Mouse (Mus musculus) cortical plate, adult 2 months (tissue): ENCODE results near the gene Hbp1. TPM values are rescaled to one million over a fixed set of nuclear protein-coding genes. Genes with fewer than 3 reads are reported as not detected.

ENCODE experiments used
- H3K27ac ChIP-seq: fragments of 200-500 bp; 2 replicates; pipeline ENCODE4 v1.5.1; 2012; ENCODE audit warnings: low read length, control low read depth, inconsistent platforms; ENCODE audit not compliant: insufficient read depth
- H3K4me1 ChIP-seq: fragments of 200-500 bp; 2 replicates; pipeline ENCODE4 v1.6.1; 2011; ENCODE audit warnings: low read length; ENCODE audit not compliant: control insufficient read depth, insufficient read depth
- H3K4me3 ChIP-seq: fragments of 200-500 bp; 2 replicates; pipeline ENCODE4 v1.5.1; 2011; ENCODE audit warnings: mild to moderate bottlenecking, low read length, control low read depth; ENCODE audit not compliant: insufficient read depth
- CTCF ChIP-seq: fragments of 200-500 bp; IDR thresholded peaks from 2 replicates; pipeline ENCODE4 v1.5.1; 2011; ENCODE audit warnings: mild to moderate bottlenecking, control low read depth, low read length; ENCODE audit not compliant: insufficient read depth; ENCODE audit errors: extremely low read depth
- POLR2A ChIP-seq: fragments of 200-500 bp; IDR thresholded peaks from 2 replicates; pipeline ENCODE4 v1.6.1; 2011; ENCODE audit warnings: mild to moderate bottlenecking, low read length, control low read depth; ENCODE audit not compliant: insufficient read depth; ENCODE audit errors: extremely low read depth
- polyA plus RNA-seq: library from polyadenylated mRNA; depleted of rRNA; stranded (reverse); fragments of >200 nt; gene quantifications from 2 replicates; pipeline ENCODE4 v1.2.3, GENCODE M21; 2012

The Hbp1 gene
- polyA plus RNA-seq, 1 experiment: 37.2 TPM

DNA sequence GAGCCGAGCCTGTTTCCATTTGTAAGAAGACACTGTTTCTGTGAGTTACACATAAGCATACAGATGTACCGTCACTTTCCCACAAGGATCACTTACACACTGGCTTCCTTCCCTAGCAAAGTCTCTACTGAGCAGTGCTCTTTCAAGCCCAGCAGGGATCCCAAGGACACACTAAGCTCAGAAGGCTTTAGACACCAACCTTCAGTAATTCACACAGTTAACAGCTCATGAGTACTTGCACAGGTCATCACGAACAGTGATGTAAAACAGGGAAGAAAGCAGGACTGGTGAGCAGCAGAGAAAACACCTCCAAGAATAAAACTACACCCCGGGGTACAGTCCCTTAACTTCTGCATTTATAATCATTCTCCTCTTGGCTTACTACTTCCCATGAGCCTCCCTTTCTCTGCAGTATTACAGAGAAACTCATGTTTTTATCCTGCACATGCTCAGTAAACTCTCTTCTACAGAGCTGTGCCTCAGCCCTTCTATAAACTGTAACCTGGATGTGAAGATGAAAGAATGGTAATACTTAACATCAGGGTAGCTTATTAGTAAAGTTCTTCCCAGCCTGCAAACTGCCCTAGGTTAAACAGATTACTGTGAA is 11.8 kb downstream of the Hbp1 start:
- no peak overlapping the region for H3K27ac ChIP-seq
- TF ChIP-seq CTCF (no peak), POLR2A (no peak)
- no peak overlapping the region for H3K4me3 ChIP-seq
- no peaks in the 10 kb centered on the region for H3K4me1 ChIP-seq

DNA sequence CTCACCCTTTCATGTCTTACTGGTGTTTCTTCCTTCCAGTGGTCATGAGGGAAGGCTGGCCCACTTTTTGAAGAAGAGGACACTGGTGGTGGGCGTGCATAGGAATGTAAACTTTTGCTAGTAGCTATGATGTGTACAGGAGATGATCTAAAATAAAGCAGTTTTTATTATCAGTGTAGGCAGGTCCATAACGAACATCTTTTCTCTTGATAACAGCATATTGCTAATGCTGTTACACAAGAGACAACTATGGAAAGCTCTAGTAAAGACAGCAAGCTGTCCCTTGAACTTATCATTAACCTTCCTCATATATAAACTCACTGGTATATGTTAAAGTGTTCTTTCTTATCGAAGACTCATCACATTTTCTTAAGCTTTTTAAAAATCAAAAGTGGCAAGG is 12.7 kb downstream of the Hbp1 start:
- Histone ChIP-seq H3K4me3 (no peak overlapping the region), H3K27ac (no peak overlapping the region), H3K4me1 (no peaks in the 10 kb centered on the region)
- TF ChIP-seq POLR2A: no peak
- TF ChIP-seq CTCF: no peak

DNA sequence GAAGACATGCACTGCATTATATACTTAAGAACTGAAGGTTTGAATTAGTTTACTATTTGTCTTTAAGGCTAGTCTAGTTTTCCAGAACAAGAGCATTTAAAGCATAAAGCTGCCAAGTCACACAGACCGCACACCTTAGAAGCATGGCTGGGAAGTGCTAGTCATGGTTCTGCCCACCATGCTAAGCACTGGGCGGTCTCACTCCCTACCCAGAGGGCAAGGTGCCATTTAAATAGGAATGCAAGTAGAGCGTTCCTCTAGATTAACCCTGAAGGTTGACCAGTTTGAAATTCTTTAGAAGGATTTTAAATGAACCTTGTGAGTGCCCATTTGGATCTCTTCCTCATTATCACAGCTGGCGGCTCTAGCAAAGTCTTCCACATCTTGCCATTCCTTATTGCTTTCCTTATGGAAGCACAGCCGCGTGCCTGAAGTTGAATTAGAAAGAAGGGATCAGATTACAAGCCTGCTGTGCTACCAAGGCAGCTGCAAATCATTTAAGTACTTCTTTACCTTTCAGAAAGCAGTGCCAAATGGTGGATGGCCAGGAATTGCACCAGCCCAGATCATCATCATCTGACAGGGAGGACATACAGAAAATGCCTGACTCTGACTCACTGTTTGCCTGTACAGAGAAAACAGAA is 13.6 kb downstream of the Hbp1 start:
- Histone ChIP-seq H3K4me1 (no peaks in the 10 kb centered on the region), H3K4me3 (no peak overlapping the region), H3K27ac (no peak overlapping the region)
- TF ChIP-seq CTCF (no peak), POLR2A (no peak)

DNA sequence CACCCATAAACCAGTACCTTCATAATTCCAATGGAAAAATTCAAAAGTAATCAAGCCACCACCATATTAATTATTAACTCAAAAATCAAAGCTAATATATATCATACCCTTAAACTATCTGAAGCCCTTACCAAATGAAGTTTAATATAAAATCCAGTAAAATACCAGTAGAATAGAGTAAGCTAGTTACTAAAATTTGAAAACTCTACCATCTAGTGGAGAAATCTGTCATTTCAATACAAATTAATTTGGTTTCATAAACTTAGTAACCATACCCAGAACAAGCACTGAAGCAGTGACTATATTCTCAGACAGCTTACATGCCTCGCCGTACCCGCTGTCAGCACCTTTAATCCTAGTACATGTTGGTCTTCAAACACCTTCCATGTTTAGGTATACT is 18.5 kb downstream of the Hbp1 start:
- H3K4me3 ChIP-seq: no peak overlapping the region
- no peak overlapping the region for H3K27ac ChIP-seq
- H3K4me1 ChIP-seq: no peaks in the 10 kb centered on the region
- no peak for TF ChIP-seq CTCF

DNA sequence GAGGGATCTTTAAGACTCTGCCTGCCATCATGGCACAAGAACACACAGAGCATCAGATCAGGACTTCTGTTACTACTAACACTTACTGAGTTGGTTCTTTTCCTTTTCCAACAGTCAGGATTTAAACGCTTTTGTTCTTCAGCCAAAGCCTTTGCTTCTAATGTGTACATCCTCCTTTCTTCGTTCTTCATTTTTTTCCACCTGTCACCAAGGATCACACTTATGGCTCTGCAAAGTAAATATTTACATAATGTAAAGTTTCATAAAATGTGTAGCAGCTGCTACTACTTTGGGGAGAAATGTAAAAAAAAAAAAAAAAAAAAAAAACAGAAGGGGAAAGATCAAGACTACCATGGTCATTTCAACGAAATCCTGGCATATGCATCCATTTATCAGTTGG is 21.8 kb downstream of the Hbp1 start:
- TF ChIP-seq CTCF: no peak
- no peak for TF ChIP-seq POLR2A
- Histone ChIP-seq H3K4me3 (no peak overlapping the region), H3K27ac (no peak overlapping the region), H3K4me1 (no peaks in the 10 kb centered on the region)

DNA sequence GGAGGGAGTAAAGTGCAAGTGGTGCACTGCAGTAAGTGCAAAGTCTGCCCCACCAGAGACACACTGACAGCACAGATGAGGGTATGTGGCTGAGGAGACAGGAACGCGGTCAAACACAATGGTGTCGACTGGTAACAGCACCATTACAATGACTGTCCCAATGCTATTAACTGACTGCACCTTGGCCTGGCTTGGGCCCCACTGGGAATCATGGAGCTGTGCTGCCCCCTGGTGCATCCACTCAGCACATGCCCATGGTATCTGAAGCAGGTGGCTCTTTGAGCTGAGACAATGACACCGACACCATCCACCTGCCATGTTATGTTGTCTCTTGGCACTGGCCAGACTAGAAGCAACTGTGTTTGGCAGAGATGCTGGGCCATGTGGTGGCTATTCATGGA is 23.7 kb downstream of the Hbp1 start:
- H3K27ac ChIP-seq: no peak overlapping the region
- no peaks in the 10 kb centered on the region for H3K4me1 ChIP-seq
- H3K4me3 ChIP-seq: no peak overlapping the region
- TF ChIP-seq CTCF (peak; percentile 85), POLR2A (0 out of 2 replicates have a peak, but pooled peaks have one; percentile 32)

DNA sequence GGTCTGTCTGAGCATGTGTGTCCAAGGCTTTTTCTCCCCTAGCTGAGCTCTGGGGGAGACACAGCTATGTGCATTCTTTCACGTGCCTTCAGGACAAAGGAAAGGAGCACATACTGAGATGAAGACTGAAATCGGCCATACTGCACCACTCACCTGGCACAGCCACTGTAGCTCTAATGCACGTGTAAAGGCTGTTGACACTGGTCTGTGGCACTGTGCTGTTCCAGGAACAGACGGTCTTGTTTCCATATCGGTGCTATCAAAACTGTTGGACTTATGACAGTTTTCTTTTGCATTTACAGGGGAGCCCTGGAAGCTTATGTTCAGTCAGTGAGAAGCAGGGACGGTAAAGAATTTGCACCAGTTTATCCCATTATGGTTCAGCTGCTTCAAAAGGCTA is 25.0 kb downstream of the Hbp1 start:
- H3K4me3 ChIP-seq: no peak overlapping the region
- no peak overlapping the region for H3K27ac ChIP-seq
- TF ChIP-seq POLR2A (no peak), CTCF (no peak)
- no peaks in the 10 kb centered on the region for H3K4me1 ChIP-seq

DNA sequence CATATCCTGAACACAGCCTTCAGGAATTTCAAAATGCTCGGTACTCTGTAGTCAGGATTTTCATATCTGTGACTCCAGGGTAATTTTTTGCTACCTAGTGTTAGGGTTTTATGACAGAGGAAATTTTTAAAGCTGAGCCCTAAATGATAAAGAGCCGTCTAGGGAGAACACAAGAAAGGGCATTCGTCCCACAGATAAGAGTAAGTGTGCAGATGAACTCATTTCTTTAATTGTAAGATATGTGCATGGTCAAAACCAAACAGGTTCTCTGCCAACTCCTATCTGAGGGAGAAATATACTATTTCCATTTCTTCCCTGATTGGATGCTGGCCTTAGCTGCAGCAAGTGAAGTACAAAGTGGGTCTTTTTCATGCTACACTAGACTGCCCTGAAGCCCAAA is 26.2 kb downstream of the Hbp1 start:
- Histone ChIP-seq H3K4me1 (no peaks in the 10 kb centered on the region), H3K4me3 (no peak overlapping the region), H3K27ac (no peak overlapping the region)
- TF ChIP-seq POLR2A (no peak), CTCF (no peak)

DNA sequence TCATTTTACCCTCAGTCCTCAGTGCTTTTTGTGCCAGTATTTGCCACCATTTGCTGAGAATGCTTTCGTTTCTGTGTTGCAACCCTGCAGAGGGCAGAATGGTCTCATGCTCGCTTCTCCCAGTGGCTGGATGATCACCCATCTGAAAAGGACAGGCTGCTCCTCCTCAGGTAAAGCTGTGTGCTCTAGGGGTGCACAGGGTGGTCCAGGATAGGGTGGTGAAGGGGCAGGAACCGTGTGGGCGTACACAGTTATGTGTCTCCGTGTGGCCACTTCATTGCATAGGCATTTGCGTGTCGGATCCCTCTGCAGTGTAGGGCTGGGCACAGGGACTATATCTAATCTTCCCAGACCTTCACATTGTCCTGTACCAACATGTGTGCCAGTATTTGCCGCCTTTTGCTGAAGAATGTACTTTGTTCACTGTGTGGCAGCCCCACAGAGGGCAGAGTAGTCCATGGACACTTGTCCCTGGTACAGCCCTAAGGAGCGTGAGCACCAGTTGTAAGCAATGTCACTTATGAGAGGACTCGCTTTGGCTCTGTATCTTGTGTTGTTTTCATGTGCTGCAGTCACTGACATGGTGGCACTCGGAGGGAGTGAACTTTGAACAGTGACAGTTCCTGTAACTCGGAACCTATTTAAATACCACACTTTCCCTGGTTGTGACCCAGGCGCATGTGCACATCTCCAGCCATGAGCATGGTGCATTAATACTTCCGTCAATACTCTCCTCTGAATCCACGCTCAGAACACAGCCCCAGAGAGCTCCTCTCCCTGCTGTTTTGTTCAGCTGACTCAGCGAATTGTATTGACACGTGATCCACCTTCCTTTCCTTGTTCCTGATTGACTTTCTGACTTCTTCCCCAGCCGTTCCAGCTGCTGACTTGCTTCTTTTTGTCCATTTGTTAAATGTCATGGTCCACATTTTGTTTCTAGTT is 29.6 kb downstream of the Hbp1 start:
- TF ChIP-seq CTCF (no peak), POLR2A (no peak)
- H3K4me3 ChIP-seq: no peak overlapping the region
- H3K4me1 ChIP-seq: no peaks in the 10 kb centered on the region
- no peak overlapping the region for H3K27ac ChIP-seq

DNA sequence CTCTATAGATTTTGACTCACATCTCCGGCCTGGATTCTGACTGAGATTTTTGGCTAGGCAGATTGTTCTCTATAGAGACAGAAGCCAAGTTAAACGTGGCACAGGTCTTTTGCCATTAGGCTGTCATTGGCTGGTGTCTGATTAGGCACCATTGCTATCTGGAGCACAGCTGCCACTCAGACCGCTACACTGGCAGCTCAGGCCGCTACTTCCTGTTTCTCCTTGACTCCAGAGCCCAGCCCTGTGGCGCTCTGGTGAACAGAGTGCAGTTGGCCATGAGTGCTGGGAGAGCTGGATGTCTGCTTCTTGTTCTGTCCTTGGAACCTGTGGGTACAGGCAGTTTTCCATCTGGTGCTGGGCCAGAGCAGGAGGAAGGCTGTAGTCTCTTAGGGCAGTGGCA is 33.1 kb downstream of the Hbp1 start:
- peak overlapping the region; percentile 8; the same call in 1 of the 2 replicates for H3K27ac ChIP-seq
- TF ChIP-seq CTCF: no peak
- TF ChIP-seq POLR2A: no peak
- no peaks in the 10 kb centered on the region for H3K4me1 ChIP-seq
- H3K4me3 ChIP-seq: no peak overlapping the region
